Mouse (Mus musculus): ENCODE results near the gene Iapp.

The Iapp gene

DNA sequence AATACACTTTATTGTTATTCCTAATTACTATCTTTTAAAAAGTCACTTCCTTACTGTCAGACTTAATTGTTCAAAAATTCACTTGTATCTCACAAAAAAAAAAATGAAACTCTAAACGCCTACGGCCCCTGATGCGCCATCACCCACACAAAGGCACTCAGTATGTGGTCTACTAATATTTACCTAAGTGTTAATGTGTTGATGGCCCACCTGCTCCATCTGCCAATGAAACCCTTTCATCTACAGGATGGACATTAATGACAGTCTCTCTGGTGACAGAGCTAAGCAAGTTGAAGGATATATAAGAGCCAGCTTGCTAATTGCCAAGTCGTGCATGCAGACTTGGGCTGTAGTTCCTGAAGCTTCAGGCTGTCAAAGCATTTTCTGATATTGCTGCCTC lies at the start of gene Iapp:
Gene Iapp, plus strand, starts transcription at position 326 of the 400 bp plus-strand sequence.
- TF ChIP-seq GATA4 (IDR thresholded peaks at IDR 0.05; ENCODE audit: insufficient replicate concordance, low read length), result no peak

DNA sequence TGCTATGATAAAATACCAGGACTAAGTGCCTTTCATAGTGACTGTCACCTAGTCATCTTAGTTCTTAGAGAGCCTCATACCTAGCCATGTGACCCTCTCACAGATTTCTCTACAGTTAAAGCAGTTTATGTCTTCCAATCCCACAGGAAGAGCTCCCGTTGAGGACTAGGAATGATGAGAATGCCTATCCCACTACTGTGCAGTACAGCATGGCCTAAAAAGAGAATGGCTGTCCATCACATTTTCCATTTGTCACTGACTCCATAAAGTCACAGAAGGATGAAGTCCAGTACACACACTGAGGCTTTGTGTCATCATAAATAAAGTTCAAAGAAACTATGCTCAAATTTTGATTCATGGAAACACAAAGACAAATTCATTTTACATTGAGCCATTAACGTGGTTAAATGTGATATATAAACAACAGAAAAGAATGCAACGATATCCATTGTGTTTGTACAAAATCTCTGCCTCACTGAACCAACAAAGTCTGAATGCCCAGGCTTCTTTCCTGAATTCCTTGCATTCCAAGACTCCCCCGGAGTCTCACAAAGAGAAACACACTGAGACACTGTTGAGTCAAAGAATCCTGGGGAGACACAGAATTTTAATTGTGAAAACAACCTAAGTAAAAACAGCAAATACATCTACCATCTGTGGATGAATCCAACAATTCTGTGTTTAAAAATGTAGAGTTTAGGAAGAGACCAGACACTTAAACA lies 22.3 kb upstream of the Iapp start:
- TF ChIP-seq GATA4 (IDR thresholded peaks at IDR 0.05; ENCODE audit: insufficient replicate concordance, low read length), result no peak

DNA sequence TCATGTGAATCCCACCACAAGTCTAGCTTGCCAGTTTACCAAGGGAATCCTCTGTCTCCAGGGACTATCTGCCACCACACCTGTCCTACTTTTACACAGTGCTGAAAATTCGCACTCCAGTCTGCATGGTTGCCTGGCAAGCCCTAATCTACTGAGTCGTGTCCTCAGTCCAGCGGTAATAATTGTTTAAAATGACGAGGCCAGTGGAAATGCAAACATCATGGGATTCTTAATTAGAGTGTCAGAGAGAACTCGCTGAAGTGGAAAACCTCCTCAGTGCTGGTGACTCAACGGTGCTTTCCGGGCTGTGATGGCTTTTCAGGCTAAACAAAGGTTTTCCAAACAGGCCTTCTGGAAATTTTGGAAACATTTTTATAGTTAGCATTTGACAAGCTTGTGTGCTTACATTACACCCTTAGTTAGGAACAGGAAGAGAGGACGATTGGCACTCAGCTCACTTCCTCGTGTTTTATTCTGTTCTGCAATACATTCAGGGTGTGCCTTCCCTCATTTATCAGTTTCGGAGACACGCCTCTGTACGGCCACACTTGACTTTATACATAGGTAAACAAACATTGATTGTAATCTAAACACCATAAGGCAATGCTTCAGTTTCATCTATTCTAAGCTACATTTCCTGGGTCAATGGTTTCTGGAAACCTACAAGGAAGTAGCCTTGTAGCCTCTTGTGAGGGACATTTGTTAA lies 8.7 kb upstream of the Iapp start:
- no peak for TF ChIP-seq GATA4 (IDR thresholded peaks at IDR 0.05; ENCODE audit: insufficient replicate concordance, low read length)

DNA sequence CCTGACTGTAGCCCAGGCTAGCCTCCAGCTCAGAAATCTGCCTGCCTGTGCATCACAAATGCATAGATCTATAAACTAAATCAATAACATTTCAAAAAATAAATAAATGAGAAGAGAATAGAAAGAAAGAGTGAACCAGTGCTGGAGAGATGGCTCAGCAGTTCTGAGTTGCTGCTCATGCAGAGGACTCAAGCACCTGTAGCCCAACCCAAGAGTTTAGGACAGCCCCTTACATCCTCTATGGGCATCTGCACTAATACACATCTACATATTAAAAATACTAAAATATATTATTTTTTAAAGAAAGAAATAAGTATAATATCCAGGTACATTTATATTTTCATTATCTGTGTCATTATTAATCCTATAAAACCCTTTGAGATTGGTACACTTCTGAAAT lies 6.9 kb downstream of the Iapp start:
- TF ChIP-seq GATA4 (IDR thresholded peaks at IDR 0.05; ENCODE audit: insufficient replicate concordance, low read length), result no peak

DNA sequence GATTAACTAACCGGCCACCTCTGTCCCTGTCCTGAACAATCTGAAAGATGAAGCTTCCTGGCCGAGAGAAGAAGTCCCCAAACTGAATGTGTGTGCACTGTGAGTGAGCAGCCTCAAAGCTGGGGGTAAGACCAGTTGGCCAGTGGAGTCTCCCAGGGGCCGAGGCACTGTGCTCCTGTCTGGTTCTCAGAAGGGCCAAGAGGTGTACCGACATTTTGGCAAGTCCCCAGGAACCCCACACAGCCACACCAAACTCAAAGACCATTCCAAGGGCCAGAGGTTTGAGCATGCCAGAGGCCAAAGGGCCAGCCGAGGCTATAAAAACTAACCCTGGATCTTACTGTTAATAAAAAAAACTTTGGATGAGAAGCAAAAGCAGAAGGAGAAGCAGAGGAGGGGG lies 16.1 kb downstream of the Iapp start:
- TF ChIP-seq GATA4 (IDR thresholded peaks at IDR 0.05; ENCODE audit: insufficient replicate concordance, low read length), result no peak

DNA sequence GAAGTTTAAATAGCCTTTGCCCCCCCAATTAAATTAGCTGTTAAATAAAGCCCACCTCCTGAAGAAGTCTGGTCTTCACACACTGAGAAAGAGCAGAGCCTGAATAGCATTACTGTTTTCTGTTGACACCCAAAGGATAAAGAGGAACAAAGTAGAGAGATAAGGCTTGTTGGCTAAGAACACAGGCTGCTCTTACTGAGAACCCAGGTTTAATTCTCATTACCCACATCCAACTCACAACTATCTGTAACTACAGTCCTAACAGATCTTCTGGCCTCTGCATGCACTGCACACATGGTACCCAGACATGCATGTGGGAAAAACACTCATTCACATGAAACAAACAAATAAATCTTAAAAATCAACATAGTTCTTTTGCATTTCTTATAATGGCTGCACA lies 18.9 kb downstream of the Iapp start:
- TF ChIP-seq GATA4 (IDR thresholded peaks at IDR 0.05; ENCODE audit: insufficient replicate concordance, low read length), result no peak

DNA sequence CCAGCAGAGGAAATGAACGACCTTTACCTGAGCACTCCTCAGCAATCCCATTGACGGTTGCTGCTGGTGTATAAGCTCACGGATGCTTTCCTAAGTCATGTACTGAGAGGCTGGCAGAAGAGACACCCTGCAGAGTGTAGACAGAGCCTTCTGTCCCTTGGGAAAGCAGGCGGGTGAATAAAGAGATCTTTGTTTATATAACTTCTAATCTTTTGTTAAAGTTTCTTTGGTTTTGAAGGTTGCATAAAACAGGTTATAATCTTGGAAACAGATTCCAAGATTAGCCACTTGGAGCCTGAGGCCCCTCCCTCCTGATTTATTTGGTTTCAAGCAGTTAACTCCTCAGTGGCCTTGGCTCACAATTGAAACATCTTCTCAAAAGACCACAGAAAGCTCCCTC lies 24.7 kb downstream of the Iapp start, which contains the start of gene Slco1a5:
Gene Slco1a5, minus strand, starts transcription at position 101 of the 400 bp plus-strand sequence.
- TF ChIP-seq GATA4 (IDR thresholded peaks at IDR 0.05; ENCODE audit: insufficient replicate concordance, low read length), result no peak

DNA sequence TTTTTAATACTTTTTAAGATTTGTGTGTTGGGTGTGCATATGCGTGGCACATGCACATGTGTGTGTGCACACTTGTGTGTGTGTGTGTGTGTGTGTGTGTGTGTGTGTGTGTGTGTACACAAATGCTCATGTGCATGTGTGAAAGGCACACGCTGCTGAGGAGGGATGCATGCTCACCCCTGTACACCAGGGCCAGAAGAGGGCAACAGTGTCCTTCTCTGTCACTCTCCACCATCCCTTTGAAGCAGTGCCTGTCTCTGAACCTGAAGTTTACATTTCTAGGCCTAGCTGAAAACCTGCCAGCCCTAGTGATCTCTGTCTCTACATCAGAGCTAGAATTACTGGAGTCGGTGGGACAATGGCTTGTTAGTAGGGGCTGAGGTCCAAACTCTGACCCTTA lies 28.4 kb downstream of the Iapp start:
- TF ChIP-seq GATA4 (IDR thresholded peaks at IDR 0.05; ENCODE audit: insufficient replicate concordance, low read length), result no peak

DNA sequence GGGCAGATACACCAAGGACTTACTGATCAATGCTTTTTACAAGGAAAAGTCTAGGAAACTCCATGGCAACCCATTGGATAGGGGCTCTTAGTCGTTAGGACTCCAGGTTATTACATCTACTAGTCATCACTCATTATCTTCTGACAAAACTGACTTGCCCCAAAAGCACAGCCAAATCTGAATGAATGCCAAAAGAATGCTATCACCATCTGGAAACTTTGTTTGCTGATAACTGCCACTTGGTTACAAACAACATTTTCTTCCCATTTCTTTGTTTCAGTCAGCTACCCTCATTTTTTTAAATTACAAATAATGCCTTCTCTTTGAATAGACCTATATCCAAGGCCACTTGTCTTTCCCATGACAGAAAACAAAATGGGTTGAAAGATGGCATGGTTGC lies 31.0 kb downstream of the Iapp start:
- TF ChIP-seq GATA4 (IDR thresholded peaks at IDR 0.05; ENCODE audit: insufficient replicate concordance, low read length), result no peak

DNA sequence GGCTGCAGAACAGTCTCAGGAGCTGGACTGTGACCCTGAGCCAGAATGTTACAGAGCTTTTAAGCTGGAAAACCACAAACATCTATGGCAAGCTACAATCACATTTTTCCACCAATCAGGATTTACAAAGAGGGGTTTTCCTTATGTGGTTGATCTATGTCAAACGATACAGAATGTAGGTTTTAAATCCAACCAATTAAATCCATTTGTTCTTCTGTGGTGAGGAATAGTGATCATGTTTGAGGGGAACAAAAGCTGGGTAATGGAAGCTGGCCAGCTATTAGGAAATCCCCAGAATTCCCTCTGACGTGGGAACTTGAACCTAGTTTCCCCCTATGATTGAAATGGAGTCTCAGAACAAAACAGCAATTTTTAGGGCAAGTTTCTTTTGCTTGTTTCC lies 40.7 kb downstream of the Iapp start:
- TF ChIP-seq GATA4 (IDR thresholded peaks at IDR 0.05; ENCODE audit: insufficient replicate concordance, low read length), result no peak

DNA sequence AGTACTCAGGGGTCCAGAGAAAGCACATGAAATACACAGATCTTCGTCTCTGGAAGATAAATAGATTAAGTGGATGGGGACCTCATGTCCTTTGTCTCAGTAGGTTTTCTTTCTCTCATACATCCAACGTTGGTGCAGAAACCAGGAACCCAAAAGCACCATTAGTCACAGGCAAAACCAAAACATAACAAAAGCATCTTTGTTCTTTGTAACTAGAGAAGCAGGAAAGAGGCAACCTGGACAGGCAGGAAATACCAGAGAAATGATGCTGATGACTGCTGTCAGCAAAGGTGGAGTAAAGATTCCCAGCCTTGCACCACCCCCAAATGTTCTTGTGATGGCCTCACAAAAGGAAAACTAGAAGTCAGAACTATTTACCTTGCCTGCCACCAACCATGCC lies 41.4 kb downstream of the Iapp start:
- no peak for TF ChIP-seq GATA4 (IDR thresholded peaks at IDR 0.05; ENCODE audit: insufficient replicate concordance, low read length)

DNA sequence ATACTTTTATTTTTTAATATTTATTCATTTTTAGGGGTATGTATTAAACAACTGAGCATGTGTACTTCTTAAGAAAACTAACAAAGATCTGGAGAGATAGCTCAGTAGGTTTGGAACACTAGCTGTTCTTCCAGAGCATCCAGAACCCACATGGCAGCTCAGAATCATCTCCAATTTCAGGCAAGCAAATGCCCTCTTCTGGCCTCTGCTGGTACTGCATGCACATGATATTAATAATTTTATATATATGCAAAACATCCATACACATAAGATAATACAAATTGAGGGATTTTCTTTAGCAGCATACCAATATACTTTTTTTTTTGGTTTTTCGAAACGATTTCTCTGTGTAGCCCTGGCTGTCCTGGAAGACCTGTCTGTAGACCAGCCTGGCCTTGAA lies 45.3 kb downstream of the Iapp start:
- no peak for TF ChIP-seq GATA4 (IDR thresholded peaks at IDR 0.05; ENCODE audit: insufficient replicate concordance, low read length)

DNA sequence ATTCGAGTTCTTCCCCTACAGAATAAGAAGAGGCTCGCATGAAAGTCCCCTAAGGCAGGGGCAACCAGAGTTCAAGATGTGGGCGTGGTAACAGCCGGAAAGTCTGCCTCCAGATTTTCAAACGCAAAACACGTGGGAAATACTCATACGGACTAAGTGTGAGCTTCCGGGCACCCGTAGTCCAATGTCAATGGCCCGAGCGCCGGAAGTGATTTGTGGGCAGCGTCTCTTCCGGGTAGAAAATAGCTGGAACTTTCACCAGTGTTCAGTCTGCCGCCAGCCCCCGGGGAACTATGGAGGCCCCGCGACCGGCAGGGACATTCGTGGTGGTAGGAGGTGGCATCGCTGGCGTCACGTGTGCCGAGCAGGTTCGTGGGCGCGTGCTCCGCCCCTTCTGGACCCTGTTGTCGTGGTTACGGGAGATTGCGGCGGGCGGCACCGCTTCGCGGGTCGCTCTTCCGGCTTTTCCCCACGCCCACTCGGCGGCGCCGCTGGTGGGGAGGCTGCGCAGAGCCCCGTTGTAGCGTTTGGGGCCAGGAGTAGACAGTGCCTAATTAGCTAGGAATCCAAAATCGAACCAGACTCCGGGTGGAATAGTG lies 47.3 kb downstream of the Iapp start, which contains the start of gene Pyroxd1:
Gene Pyroxd1, plus strand, starts transcription at position 215 of the 599 bp plus-strand sequence.
- peak; percentile 72; the same call in 1 of the 2 replicates for TF ChIP-seq GATA4 (IDR thresholded peaks at IDR 0.05; ENCODE audit: insufficient replicate concordance, low read length)

DNA sequence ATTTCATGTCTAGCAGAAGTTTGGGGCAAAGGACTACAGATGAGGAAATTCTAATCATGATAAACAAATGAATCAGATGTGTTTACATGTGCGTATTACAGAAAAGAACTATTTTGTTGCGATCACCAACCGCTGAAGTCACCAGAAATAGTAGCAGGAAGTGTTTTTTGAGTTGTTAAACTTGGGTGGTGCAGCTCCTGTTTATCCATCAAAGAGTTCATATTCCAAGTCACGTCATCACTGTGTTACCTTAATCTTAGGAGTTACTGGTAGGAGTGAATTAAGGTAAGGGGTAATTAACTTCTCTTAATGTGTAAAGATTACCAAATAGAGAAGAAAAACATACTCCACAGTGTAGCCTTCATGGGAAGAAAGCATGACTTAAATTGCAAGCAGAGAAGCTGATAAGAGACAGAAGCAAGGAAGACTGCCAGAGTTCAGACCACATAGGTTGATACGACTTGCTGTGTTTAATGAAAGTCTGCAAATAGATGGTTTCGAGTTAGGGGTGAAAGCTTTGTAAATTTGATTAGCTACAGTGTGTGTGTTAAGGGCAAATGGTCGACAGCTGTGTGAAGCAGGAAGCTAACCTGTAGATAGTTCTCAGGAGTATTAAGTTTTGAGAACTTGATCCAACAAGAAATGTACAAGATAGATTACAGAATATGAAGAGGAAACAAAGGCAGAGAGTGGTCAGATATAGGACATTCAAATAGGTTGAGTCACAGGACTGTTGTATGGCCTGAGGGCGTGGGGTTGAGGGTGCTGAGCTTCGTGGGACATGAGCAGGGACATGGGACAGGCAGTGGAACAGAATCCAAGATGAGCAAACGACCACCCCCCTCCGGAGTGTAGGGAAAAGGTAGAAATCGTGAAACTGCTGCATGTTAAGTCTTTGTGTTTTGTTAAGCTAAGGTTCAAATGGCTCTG lies 48.2 kb downstream of the Iapp start:
- TF ChIP-seq GATA4 (IDR thresholded peaks at IDR 0.05; ENCODE audit: insufficient replicate concordance, low read length), result no peak

Data from liver, adult (tissue).